Mouse (Mus musculus) forebrain, embryonic 14.5 days (tissue): ENCODE measurements at regions not wholly inside any gene's neighbourhood (a gene's known extent, or its start where the extent isn't known, plus 50 kb on each side); places are given as distances from the start of the nearest gene placed in this dataset.
A peak's percentile ranks its signal among the peaks of the same experiment; 100 is the strongest.

ENCODE experiments used
- ATAC-seq: fragments of 200-750 bp; cut with Nextera tagmentation; 2 replicates; pipeline ENCODE4 v1.8.0; 2017; ENCODE audit warnings: mild to moderate bottlenecking, moderate library complexity
- DNase-seq: peaks from one replicate; pipeline ENCODE4 v3.0.0-alpha.2; 2015; ENCODE audit warnings: low spot score
- H3K27ac ChIP-seq: fragments of 300-500 bp; sonication (generic); 2 replicates; pipeline ENCODE4 v1.5.1; 2014; ENCODE audit warnings: low read depth, mild to moderate bottlenecking, control low read depth, low read length, moderate library complexity
- H3K27me3 ChIP-seq: fragments of 300-500 bp; sonication (generic); replicated peaks from 2 replicates; pipeline ENCODE4 v1.6.1; 2014; ENCODE audit warnings: low read length, control low read depth, mixed read lengths; ENCODE audit not compliant: control insufficient read depth, insufficient read depth
- H3K36me3 ChIP-seq: fragments of 300-500 bp; sonication (generic); 2 replicates; pipeline ENCODE4 v1.6.1; 2014; ENCODE audit warnings: low read length, control low read depth; ENCODE audit not compliant: control insufficient read depth, insufficient read depth
- H3K4me1 ChIP-seq: fragments of 300-500 bp; sonication (generic); 2 replicates; pipeline ENCODE4 v1.6.1; 2014; ENCODE audit warnings: antibody characterized with exemption, low read length, control low read depth; ENCODE audit not compliant: control insufficient read depth, insufficient read depth
- H3K4me2 ChIP-seq: fragments of 300-500 bp; sonication (generic); 2 replicates; pipeline ENCODE4 v1.6.1; 2014; ENCODE audit warnings: mild to moderate bottlenecking, control low read depth, low read length
- H3K4me3 ChIP-seq: fragments of 300-500 bp; sonication (generic); 2 replicates; pipeline ENCODE4 v1.5.1; 2014; ENCODE audit warnings: low read depth, low read length, control low read depth
- H3K9ac ChIP-seq: fragments of 300-500 bp; sonication (generic); 2 replicates; pipeline ENCODE4 v1.6.1; 2014; ENCODE audit warnings: mild to moderate bottlenecking, low read length, control low read depth, moderate library complexity
- H3K9me3 ChIP-seq: fragments of 300-500 bp; sonication (generic); replicated peaks from 2 replicates; pipeline ENCODE4 v1.6.1; 2016; ENCODE audit warnings: low read length, control low read depth, mixed read lengths; ENCODE audit not compliant: control insufficient read depth
- WGBS: fragments of 180-500 bp; shearing (Covaris S2); extraction: QIAGEN DNeasy Blood & Tissue Kit; methylation state at CpG from one replicate; pipeline ENCODE4 v1.1.7; 2014; 5-methylcytosine and 5-hydroxymethylcytosine counted together

DNA sequence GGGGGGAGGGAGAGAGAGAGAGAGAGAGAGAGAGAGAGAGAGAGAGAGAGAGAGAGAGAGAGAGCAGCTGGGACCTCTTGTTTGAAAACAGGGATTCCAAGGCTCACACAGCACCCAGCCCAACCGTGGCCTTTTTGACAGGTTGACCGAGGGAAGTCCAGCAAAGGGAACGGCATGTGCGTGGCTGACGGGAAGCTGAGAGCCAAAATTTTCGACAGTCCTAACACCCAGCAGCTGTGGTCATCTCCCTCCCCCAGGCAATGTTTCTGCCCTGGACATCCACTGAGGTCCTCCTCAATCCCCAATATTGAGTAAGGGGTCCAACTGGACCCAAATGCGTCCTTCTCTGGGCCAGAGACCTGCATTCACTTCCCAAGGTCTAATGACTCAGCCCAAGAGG, 85.2 kb upstream of the Gm26897 start:
- Histone ChIP-seq H3K9ac (no peak overlapping the region), H3K36me3 (no peaks in the 10 kb centered on the region), H3K4me3 (no peak overlapping the region), H3K27me3 (no peaks in the 10 kb centered on the region), H3K4me2 (no peak overlapping the region; the same call in 1 of the 2 replicates), H3K9me3 (no peaks in the 10 kb centered on the region), H3K4me1 (peaks cover 28% of the 10 kb centered on the region), H3K27ac (peak overlapping the region; percentile 44; the same call in 1 of the 2 replicates)
- ATAC-seq, result no peak
- no peak for DNase-seq
- WGBS, result 67% methylated on average over 7 of the region's 7 CpGs

DNA sequence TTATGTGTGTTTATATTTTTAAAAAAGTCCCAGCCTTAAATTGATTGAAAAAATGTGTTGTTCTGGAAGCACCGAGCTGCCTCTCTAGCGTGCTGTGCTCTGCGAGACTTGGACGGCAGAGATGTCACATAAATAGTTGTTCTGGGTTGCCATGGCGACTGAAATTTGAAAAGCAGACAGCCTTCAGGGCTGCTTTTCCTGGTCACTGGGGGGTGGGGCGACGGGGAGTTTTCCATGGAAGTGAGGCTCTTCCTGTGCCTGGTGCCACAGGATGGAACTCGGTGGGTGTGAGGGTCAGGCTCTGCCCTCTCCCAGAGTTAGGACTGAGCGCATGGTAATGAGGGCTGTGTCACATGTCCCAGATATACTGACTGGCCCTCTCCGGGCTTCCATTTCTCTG, 84.7 kb upstream of the Gm26897 start:
- H3K27me3 ChIP-seq, result no peaks in the 10 kb centered on the region
- WGBS, result 12% methylated on average over 10 of the region's 10 CpGs
- DNase-seq, result peak; percentile 94
- no peak overlapping the region for H3K4me3 ChIP-seq
- ATAC-seq, result peak; percentile 73
- H3K4me2 ChIP-seq, result peak overlapping the region; percentile 7; the same call in 1 of the 2 replicates
- H3K4me1 ChIP-seq, result peaks cover 28% of the 10 kb centered on the region
- no peaks in the 10 kb centered on the region for H3K9me3 ChIP-seq
- H3K9ac ChIP-seq, result no peak overlapping the region
- no peaks in the 10 kb centered on the region for H3K36me3 ChIP-seq
- peak overlapping the region; percentile 44 for H3K27ac ChIP-seq

DNA sequence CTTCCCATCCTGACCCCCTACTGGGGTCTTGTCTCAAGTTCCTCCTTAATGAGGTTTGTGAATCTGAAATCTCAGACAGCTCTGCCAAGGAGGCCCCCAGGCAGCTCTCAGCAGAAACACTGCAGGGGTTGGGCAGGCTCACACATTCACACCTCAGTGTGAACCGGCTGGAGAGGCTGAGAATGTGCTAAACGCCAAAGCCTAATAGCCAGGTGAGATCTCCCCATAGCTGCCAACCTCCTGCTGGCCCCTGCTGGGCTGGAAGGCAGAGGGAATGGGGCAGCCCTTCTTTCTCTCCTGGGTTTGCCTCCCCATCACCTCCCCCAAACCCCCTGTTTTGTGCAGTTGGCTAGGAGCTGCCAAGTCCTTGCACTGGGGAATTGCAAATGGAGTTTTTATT, 81.3 kb upstream of the Gm26897 start:
- H3K9ac ChIP-seq, result no peak overlapping the region
- H3K4me3 ChIP-seq, result no peak overlapping the region
- DNase-seq (peak; percentile 63), ATAC-seq (peak; percentile 40; the same call in 1 of the 2 replicates)
- H3K4me2 ChIP-seq, result no peak overlapping the region
- no peaks in the 10 kb centered on the region for H3K27me3 ChIP-seq
- H3K27ac ChIP-seq, result no peak overlapping the region; the same call in 1 of the 2 replicates
- no peaks in the 10 kb centered on the region for H3K36me3 ChIP-seq
- 3% methylated on average over 2 of the region's 2 CpGs for WGBS
- peaks cover 28% of the 10 kb centered on the region for H3K4me1 ChIP-seq
- H3K9me3 ChIP-seq, result no peaks in the 10 kb centered on the region

DNA sequence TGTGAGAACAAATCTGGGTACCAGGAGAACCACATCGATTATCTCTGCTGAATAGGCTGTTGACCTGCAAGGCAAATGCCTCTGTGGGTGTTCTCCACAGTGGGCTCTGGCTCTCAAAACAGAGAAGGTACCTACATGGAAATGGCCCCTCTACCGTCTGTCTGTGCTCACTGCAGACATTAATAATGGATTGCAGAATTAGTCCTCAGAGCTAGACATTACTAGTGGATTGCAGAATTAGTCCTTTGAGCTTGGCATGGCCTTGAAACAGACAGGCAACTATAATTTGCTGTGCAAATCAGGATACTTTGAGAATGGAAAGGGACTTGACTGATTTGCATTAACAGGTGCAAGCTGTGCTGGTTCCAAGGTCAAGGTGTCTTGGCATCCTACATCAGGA, 77.3 kb upstream of the Gm26897 start:
- H3K27me3 ChIP-seq, result no peaks in the 10 kb centered on the region
- H3K36me3 ChIP-seq, result no peaks in the 10 kb centered on the region
- H3K4me1 ChIP-seq, result peaks cover 33% of the 10 kb centered on the region
- no peak overlapping the region for H3K9ac ChIP-seq
- no peaks in the 10 kb centered on the region for H3K9me3 ChIP-seq
- ATAC-seq (no peak), DNase-seq (no peak)
- 78% methylated on average over 2 of the region's 2 CpGs for WGBS
- H3K4me2 ChIP-seq, result no peak overlapping the region
- H3K4me3 ChIP-seq, result no peak overlapping the region
- no peak overlapping the region for H3K27ac ChIP-seq

DNA sequence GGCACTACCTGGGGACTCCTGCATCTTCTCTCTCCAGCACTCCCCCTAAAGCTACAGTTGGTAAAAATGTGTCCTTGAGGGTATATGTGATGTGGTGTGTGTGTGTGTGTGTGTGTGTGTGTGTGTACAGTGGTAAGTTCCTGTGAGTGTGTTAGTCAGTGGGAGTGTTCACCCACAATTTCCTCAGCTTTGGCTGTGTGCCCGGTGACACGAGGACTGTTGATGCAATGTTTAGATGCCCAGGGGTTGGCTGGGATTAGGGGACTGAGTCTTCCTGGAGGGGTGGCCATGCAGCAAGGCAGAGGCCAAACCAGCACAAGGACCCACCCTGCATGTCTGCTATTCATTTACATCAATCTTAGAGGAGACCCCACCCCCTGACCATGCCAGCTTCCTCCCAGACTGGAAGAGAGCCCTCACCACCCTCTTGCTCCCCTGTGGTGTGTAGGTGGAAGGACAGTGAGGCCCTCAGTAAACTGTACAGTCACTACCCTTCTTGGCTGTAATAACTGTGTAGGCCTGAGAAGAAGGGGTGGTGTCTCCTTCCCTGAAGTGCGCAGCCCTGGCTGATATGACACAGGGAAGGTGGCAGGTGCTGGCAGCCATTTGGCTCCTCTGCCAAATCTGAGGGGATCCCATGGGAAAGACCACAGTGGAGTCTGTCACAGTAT, 75.8 kb upstream of the Gm26897 start:
- Histone ChIP-seq H3K9ac (no peak overlapping the region), H3K27ac (no peak overlapping the region), H3K4me2 (no peak overlapping the region), H3K4me1 (peaks cover 31% of the 10 kb centered on the region), H3K36me3 (no peaks in the 10 kb centered on the region), H3K27me3 (no peaks in the 10 kb centered on the region), H3K4me3 (no peak overlapping the region), H3K9me3 (no peaks in the 10 kb centered on the region)
- no peak for ATAC-seq
- no peak for DNase-seq
- 65% methylated on average over 3 of the region's 3 CpGs for WGBS

DNA sequence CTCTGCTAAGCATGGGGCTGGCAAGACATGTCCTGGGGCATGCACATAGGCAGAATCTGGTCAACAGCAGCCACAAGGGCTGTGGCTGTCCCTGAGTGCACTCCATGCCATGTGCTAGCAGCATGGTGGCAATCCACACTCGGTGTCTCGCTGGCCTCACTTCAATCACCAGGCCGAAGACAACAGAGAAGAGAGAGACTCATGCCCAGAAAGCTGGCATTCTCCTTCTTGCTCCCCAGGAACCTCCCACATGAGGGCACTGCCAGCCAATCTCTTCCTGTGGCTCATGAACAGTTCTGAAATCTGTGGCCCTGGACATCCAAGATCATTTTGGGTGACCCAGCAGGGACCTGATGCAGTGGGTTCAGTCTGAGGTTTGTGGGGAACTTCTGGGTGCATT, 74.5 kb upstream of the Gm26897 start:
- no peaks in the 10 kb centered on the region for H3K36me3 ChIP-seq
- H3K4me2 ChIP-seq, result no peak overlapping the region
- no peak overlapping the region for H3K9ac ChIP-seq
- H3K4me3 ChIP-seq, result no peak overlapping the region
- peaks cover 29% of the 10 kb centered on the region for H3K4me1 ChIP-seq
- 86% methylated on average over 3 of the region's 3 CpGs for WGBS
- no peak overlapping the region; the same call in 1 of the 2 replicates for H3K27ac ChIP-seq
- ATAC-seq (no peak), DNase-seq (no peak)
- H3K9me3 ChIP-seq, result no peaks in the 10 kb centered on the region
- H3K27me3 ChIP-seq, result no peaks in the 10 kb centered on the region

DNA sequence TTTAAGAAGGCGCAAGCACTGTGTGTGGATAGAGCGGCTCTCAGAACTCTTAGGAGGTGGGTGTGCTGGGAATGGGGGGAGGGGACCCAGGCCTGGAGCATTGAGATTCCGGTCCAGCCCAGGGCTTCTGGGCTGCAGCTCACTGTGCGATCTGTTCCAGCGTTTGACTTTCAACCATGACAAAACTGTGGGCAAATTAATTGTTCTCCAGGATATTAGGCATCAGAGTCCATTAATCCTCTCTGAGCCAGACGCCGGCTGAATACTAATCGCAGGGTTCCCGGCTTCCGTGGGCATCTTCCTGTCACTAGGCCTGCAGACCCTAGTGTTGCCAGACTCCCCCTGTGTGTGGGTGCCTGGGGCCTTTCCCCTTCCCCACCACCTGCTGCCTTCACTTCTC, 73.3 kb upstream of the Gm26897 start:
- Histone ChIP-seq H3K36me3 (no peaks in the 10 kb centered on the region), H3K4me1 (peaks cover 29% of the 10 kb centered on the region), H3K9ac (peak overlapping the region; percentile 49), H3K4me2 (peak overlapping the region; percentile 21), H3K4me3 (no peak overlapping the region), H3K27ac (peak overlapping the region; percentile 81), H3K27me3 (no peaks in the 10 kb centered on the region), H3K9me3 (no peaks in the 10 kb centered on the region)
- peak; percentile 91 for DNase-seq
- 7% methylated on average over 10 of the region's 10 CpGs for WGBS
- ATAC-seq, result peak; percentile 82

DNA sequence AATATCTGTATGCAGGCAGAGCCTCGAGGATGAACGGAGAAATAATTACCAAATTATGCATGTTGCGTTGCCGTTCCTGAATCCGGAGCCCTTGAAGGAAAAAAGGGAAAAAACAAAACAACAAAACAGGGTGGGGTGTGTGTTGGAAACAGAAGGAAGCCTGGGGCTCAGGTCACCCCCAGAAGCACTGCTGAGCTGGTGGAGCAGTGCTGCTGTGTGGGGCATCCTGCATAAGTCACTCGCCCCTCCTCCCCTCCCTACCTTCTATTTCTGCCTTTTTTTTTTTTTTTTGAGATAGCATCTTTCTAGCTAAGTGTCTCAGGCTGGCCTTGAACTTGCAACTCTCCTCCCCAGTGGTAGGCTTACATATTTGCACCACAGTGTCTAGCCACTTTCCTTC, 72.8 kb upstream of the Gm26897 start:
- Histone ChIP-seq H3K4me2 (peak overlapping the region; percentile 21), H3K27ac (peak overlapping the region; percentile 81), H3K4me3 (no peak overlapping the region), H3K9me3 (no peaks in the 10 kb centered on the region), H3K27me3 (no peaks in the 10 kb centered on the region), H3K9ac (0 out of 2 replicates have a peak overlapping the region, but pooled peaks have one; percentile 29), H3K4me1 (peaks cover 29% of the 10 kb centered on the region), H3K36me3 (no peaks in the 10 kb centered on the region)
- peak; percentile 38 for ATAC-seq
- DNase-seq, result no peak
- WGBS, result 20% methylated on average over 6 of the region's 6 CpGs

DNA sequence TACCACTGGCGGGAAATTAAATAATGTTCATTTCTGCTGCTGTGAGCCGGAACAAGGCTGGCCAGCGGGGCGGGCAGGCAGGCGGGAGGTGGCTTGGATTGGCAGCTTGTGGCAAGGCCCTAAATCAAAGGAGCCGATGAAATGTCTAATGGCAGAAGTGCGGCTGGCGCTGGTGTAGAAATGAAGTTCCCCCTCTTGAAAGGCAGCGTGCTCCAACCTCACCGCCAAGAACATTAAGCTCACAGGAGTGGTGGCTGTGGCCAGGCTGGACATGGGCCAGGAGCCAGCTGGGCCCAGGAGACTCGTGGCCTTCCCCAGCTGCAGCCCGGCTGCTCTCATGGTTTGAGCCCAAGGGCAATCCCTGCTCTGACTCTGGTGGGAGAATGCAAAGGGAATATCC, 71.8 kb upstream of the Gm26897 start:
- Histone ChIP-seq H3K9me3 (no peaks in the 10 kb centered on the region), H3K4me2 (no peak overlapping the region), H3K27ac (peak overlapping the region; percentile 81; the same call in 1 of the 2 replicates), H3K4me1 (peaks cover 29% of the 10 kb centered on the region), H3K36me3 (no peaks in the 10 kb centered on the region), H3K9ac (no peak overlapping the region), H3K27me3 (no peaks in the 10 kb centered on the region), H3K4me3 (no peak overlapping the region)
- 28% methylated on average over 12 of the region's 12 CpGs for WGBS
- ATAC-seq (no peak), DNase-seq (peak; percentile 71)
